Mouse (Mus musculus): Measurements from ENCODE around the gene Polr3gl. TPM values are rescaled to one million over a fixed set of nuclear protein-coding genes. Genes with fewer than 3 reads are reported as not detected.

Polr3gl gene
- polyA plus RNA-seq, 1 experiment from 2014 or later = 35.8 TPM

GRCm38 (mm10) chr3:96596228-96596707 is 2.3 kb upstream of the Polr3gl start, which contains the start of gene Ankrd34a:
Ankrd34a (plus strand) TSS chr3:96596636.
- Histone ChIP-seq H3K4me2 (replicated peaks) (peak within 1 kb of the TSS; percentile 77), H3K4me1 (peaks cover 55% of the 10 kb centered on the region), H3K9me3 (no peaks in the 10 kb centered on the region), H3K9ac (replicated peaks) (peak within 1 kb of the TSS; percentile 58), H3K27ac (replicated peaks) (peak within 1 kb of the TSS; percentile 47), H3K27me3 (peaks cover 37% of the 10 kb centered on the region), H3K36me3 (no peaks in the 10 kb centered on the region), H3K4me3 (peak within 1 kb of the TSS; percentile 49)
- ATAC-seq (ENCODE audit: low FRiP score, low read depth) = no peak
- under 1% methylated on average over 19 of the region's 23 CpGs for WGBS

- no peaks in the 10 kb centered on the region for H3K9me3 ChIP-seq
- no peak overlapping the region for H3K9ac ChIP-seq (replicated peaks)
- H3K4me3 ChIP-seq = no peak overlapping the region
- H3K27me3 ChIP-seq = peaks cover 37% of the 10 kb centered on the region
- peaks cover 55% of the 10 kb centered on the region for H3K4me1 ChIP-seq
- no peak for ATAC-seq (ENCODE audit: low FRiP score, low read depth)
- H3K36me3 ChIP-seq = no peaks in the 10 kb centered on the region
- H3K27ac ChIP-seq (replicated peaks) = no peak overlapping the region
- peak overlapping the region; percentile 77 for H3K4me2 ChIP-seq (replicated peaks)
- 21% methylated on average over 6 of the region's 6 CpGs for WGBS
Measured at GRCm38 (mm10) chr3:96595661-96596060, 1.7 kb upstream of the Polr3gl start.

- 83% methylated on average over 5 of the region's 5 CpGs for WGBS
- peaks cover 37% of the 10 kb centered on the region for H3K27me3 ChIP-seq
- H3K36me3 ChIP-seq = no peaks in the 10 kb centered on the region
- no peak for ATAC-seq (ENCODE audit: low FRiP score, low read depth)
- no peak overlapping the region for H3K9ac ChIP-seq (replicated peaks)
- H3K4me2 ChIP-seq (replicated peaks) = no peak overlapping the region
- no peak overlapping the region for H3K27ac ChIP-seq (replicated peaks)
- H3K4me3 ChIP-seq = no peak overlapping the region
- no peaks in the 10 kb centered on the region for H3K9me3 ChIP-seq
- H3K4me1 ChIP-seq = peaks cover 48% of the 10 kb centered on the region
Measured at GRCm38 (mm10) chr3:96594851-96595250, 870 bp upstream of the Polr3gl start.

GRCm38 (mm10) chr3:96593374-96593773 is 607 bp downstream of the Polr3gl start:
- peak overlapping the region; percentile 82 for H3K27ac ChIP-seq (replicated peaks)
- peaks cover 43% of the 10 kb centered on the region for H3K4me1 ChIP-seq
- under 1% methylated on average over 10 of the region's 10 CpGs for WGBS
- ATAC-seq (ENCODE audit: low FRiP score, low read depth) = no peak
- no peaks in the 10 kb centered on the region for H3K36me3 ChIP-seq
- no peaks in the 10 kb centered on the region for H3K9me3 ChIP-seq
- peak overlapping the region; percentile 75 for H3K9ac ChIP-seq (replicated peaks)
- H3K4me3 ChIP-seq = peak overlapping the region; percentile 68
- H3K27me3 ChIP-seq = peaks cover 28% of the 10 kb centered on the region
- H3K4me2 ChIP-seq (replicated peaks) = peak overlapping the region; percentile 84

- WGBS = 83% methylated on average over 4 of the region's 4 CpGs
- H3K36me3 ChIP-seq = no peaks in the 10 kb centered on the region
Measured at GRCm38 (mm10) chr3:96590657-96591056, 3.3 kb downstream of the Polr3gl start.

GRCm38 (mm10) chr3:96583386-96583785 is 10.6 kb downstream of the Polr3gl start:
- Histone ChIP-seq H3K4me3 (no peak overlapping the region), H3K9me3 (no peaks in the 10 kb centered on the region), H3K27ac (replicated peaks) (no peak overlapping the region), H3K9ac (replicated peaks) (no peak overlapping the region), H3K36me3 (no peaks in the 10 kb centered on the region), H3K4me1 (peaks cover 3% of the 10 kb centered on the region), H3K4me2 (replicated peaks) (no peak overlapping the region), H3K27me3 (peaks cover 13% of the 10 kb centered on the region)
- WGBS = 95% methylated on average over 5 of the region's 5 CpGs
- no peak for ATAC-seq (ENCODE audit: low FRiP score, low read depth)

More at GRCm38 (mm10) chr3:96590657-96591056, 3.3 kb downstream of the Polr3gl start:
- no peak overlapping the region for H3K4me3 ChIP-seq
- no peak overlapping the region for H3K4me2 ChIP-seq (replicated peaks)
- no peak overlapping the region for H3K27ac ChIP-seq (replicated peaks)
- ATAC-seq (ENCODE audit: low FRiP score, low read depth) = no peak
- H3K27me3 ChIP-seq = peaks cover 13% of the 10 kb centered on the region
- no peaks in the 10 kb centered on the region for H3K9me3 ChIP-seq
- H3K9ac ChIP-seq (replicated peaks) = no peak overlapping the region
- H3K4me1 ChIP-seq = peaks cover 16% of the 10 kb centered on the region

GRCm38 (mm10) chr3:96581771-96582515 is 12.0 kb downstream of the Polr3gl start:
- peaks cover 13% of the 10 kb centered on the region for H3K27me3 ChIP-seq
- H3K9ac ChIP-seq (replicated peaks) = no peak overlapping the region
- no peak for ATAC-seq (ENCODE audit: low FRiP score, low read depth)
- WGBS = 86% methylated on average over 16 of the region's 16 CpGs
- H3K9me3 ChIP-seq = no peaks in the 10 kb centered on the region
- no peak overlapping the region for H3K27ac ChIP-seq (replicated peaks)
- H3K4me3 ChIP-seq = no peak overlapping the region
- no peak overlapping the region for H3K4me2 ChIP-seq (replicated peaks)
- no peaks in the 10 kb centered on the region for H3K36me3 ChIP-seq
- H3K4me1 ChIP-seq = peaks cover 8% of the 10 kb centered on the region

- H3K36me3 ChIP-seq = no peaks in the 10 kb centered on the region
- no peaks in the 10 kb centered on the region for H3K9me3 ChIP-seq
- H3K4me2 ChIP-seq (replicated peaks) = no peak overlapping the region
- H3K4me1 ChIP-seq = peaks cover 16% of the 10 kb centered on the region
- 33% methylated on average over 6 of the region's 6 CpGs for WGBS
- no peak for ATAC-seq (ENCODE audit: low FRiP score, low read depth)
- no peak overlapping the region for H3K9ac ChIP-seq (replicated peaks)
- H3K4me3 ChIP-seq = no peak overlapping the region
- H3K27me3 ChIP-seq = peaks cover 13% of the 10 kb centered on the region
- H3K27ac ChIP-seq (replicated peaks) = no peak overlapping the region
Measured at GRCm38 (mm10) chr3:96581141-96581540, 12.8 kb downstream of the Polr3gl start.

- Histone ChIP-seq H3K9ac (replicated peaks) (peak overlapping the region; percentile 52; the same call in 1 of the 2 replicates), H3K36me3 (no peaks in the 10 kb centered on the region), H3K27ac (replicated peaks) (no peak overlapping the region), H3K27me3 (peaks cover 13% of the 10 kb centered on the region), H3K4me2 (replicated peaks) (peak overlapping the region; percentile 50), H3K4me1 (peaks cover 16% of the 10 kb centered on the region), H3K4me3 (peak overlapping the region; percentile 25), H3K9me3 (no peaks in the 10 kb centered on the region)
- WGBS = 14% methylated on average over 16 of the region's 16 CpGs
- peak; percentile 55 for ATAC-seq (ENCODE audit: low FRiP score, low read depth)
Measured at GRCm38 (mm10) chr3:96579885-96580454, 14.0 kb downstream of the Polr3gl start.

- Histone ChIP-seq H3K9me3 (no peaks in the 10 kb centered on the region), H3K27ac (replicated peaks) (no peak overlapping the region), H3K4me2 (replicated peaks) (no peak overlapping the region), H3K9ac (replicated peaks) (no peak overlapping the region), H3K4me1 (peaks cover 16% of the 10 kb centered on the region), H3K27me3 (peaks cover 13% of the 10 kb centered on the region), H3K36me3 (no peaks in the 10 kb centered on the region), H3K4me3 (no peak overlapping the region)
- WGBS = 74% methylated on average over 4 of the region's 4 CpGs
- ATAC-seq (ENCODE audit: low FRiP score, low read depth) = no peak
Measured at GRCm38 (mm10) chr3:96579239-96579750, 14.7 kb downstream of the Polr3gl start.

- H3K27ac ChIP-seq (replicated peaks) = no peak overlapping the region
- no peaks in the 10 kb centered on the region for H3K9me3 ChIP-seq
- WGBS = 80% methylated on average over 12 of the region's 12 CpGs
- no peak overlapping the region for H3K9ac ChIP-seq (replicated peaks)
- peaks cover 13% of the 10 kb centered on the region for H3K27me3 ChIP-seq
- H3K36me3 ChIP-seq = no peaks in the 10 kb centered on the region
- peaks cover 16% of the 10 kb centered on the region for H3K4me1 ChIP-seq
- H3K4me3 ChIP-seq = no peak overlapping the region
- no peak overlapping the region for H3K4me2 ChIP-seq (replicated peaks)
- ATAC-seq (ENCODE audit: low FRiP score, low read depth) = no peak
Measured at GRCm38 (mm10) chr3:96578561-96579238, 15.3 kb downstream of the Polr3gl start.

- no peak overlapping the region for H3K4me2 ChIP-seq (replicated peaks)
- no peaks in the 10 kb centered on the region for H3K36me3 ChIP-seq
- no peak for ATAC-seq (ENCODE audit: low FRiP score, low read depth)
- H3K4me1 ChIP-seq = peaks cover 16% of the 10 kb centered on the region
- H3K27me3 ChIP-seq = peaks cover 13% of the 10 kb centered on the region
- H3K9me3 ChIP-seq = no peaks in the 10 kb centered on the region
- no peak overlapping the region for H3K9ac ChIP-seq (replicated peaks)
- no peak overlapping the region for H3K4me3 ChIP-seq
- H3K27ac ChIP-seq (replicated peaks) = peak overlapping the region; percentile 52
- 86% methylated on average over 4 of the region's 4 CpGs for WGBS
Measured at GRCm38 (mm10) chr3:96577566-96577965, 16.4 kb downstream of the Polr3gl start.

All from midbrain, embryonic 12.5 days (tissue).